Mouse (Mus musculus): ENCODE data around the gene Klrb1f. TPM values are rescaled to one million over a fixed set of nuclear protein-coding genes. Genes with fewer than 3 reads are reported as not detected.

Klrb1f gene
- total RNA-seq, 4 experiments from 2014 or later = not detected

Other genes starting within 250 kb of the Klrb1f start
- under 1 TPM in 1 of 4 experiments, not detected in 3; 0.61 TPM for gene Gm44511, start 219.6 kb upstream of the Klrb1f start, total RNA-seq (2022)
- gene Klrb1b, start 219.6 kb upstream of the Klrb1f start, total RNA-seq (2022) = not detected
- not detected for gene Clec2i, start 158.3 kb upstream of the Klrb1f start, total RNA-seq (2022)
- not detected for gene BC035044, start 154.8 kb upstream of the Klrb1f start, total RNA-seq (2022)
- gene Clec2g, start 111.5 kb upstream of the Klrb1f start, total RNA-seq (2022) = 1 to 10 TPM; 2.5 to 7.3 (median 6.0) TPM
- gene Clec2e, start 55.0 kb downstream of the Klrb1f start, total RNA-seq (2022) = under 1 TPM; 0.29 to 0.75 (median 0.37) TPM
- gene Clec2d, start 134.7 kb downstream of the Klrb1f start, total RNA-seq (2022) = 10 to 100 TPM; 60.1 to 87.3 (median 74.7) TPM
- gene Cd69, start 229.5 kb downstream of the Klrb1f start, total RNA-seq (2022) = not detected